Mouse (Mus musculus): Measurements from ENCODE around the gene Nt5dc3. TPM values are rescaled to one million over a fixed set of nuclear protein-coding genes. Genes with fewer than 3 reads are reported as not detected.

The Nt5dc3 gene
- polyA plus RNA-seq, 1 experiment, result 2.3 TPM

- Histone ChIP-seq H3K27ac (ENCODE audit: control insufficient read depth, insufficient read depth, low read depth, low read length, poor library complexity) (no peak overlapping the region), H3K4me3 (replicated peaks; ENCODE audit: control insufficient read depth, low read depth, low read length) (no peak overlapping the region), H3K4me1 (ENCODE audit: control insufficient read depth, insufficient read depth, low read length) (no peaks in the 10 kb centered on the region)
- WGBS, result 83% methylated on average over 19 of the region's 19 CpGs
- no peak for TF ChIP-seq POLR2A (IDR thresholded peaks at IDR 0.05; ENCODE audit: borderline replicate concordance, control insufficient read depth, low read depth, low read length)
- TF ChIP-seq CTCF (IDR thresholded peaks at IDR 0.05; ENCODE audit: control insufficient read depth, insufficient read depth, low read length), result no peak
These were observed 35.7 kb downstream of the Nt5dc3 start for GRCm38 (mm10) chr10:86814292-86815131.

- TF ChIP-seq POLR2A (IDR thresholded peaks at IDR 0.05; ENCODE audit: borderline replicate concordance, control insufficient read depth, low read depth, low read length) (no peak), CTCF (IDR thresholded peaks at IDR 0.05; ENCODE audit: control insufficient read depth, insufficient read depth, low read length) (no peak)
- Histone ChIP-seq H3K4me3 (replicated peaks; ENCODE audit: control insufficient read depth, low read depth, low read length) (no peak overlapping the region), H3K4me1 (ENCODE audit: control insufficient read depth, insufficient read depth, low read length) (no peaks in the 10 kb centered on the region), H3K27ac (ENCODE audit: control insufficient read depth, insufficient read depth, low read depth, low read length, poor library complexity) (no peak overlapping the region)
- 60% methylated on average over 7 of the region's 7 CpGs for WGBS
These were observed 36.3 kb downstream of the Nt5dc3 start for GRCm38 (mm10) chr10:86815133-86815532.

- Histone ChIP-seq H3K4me3 (replicated peaks; ENCODE audit: control insufficient read depth, low read depth, low read length) (no peak overlapping the region), H3K4me1 (ENCODE audit: control insufficient read depth, insufficient read depth, low read length) (no peaks in the 10 kb centered on the region), H3K27ac (ENCODE audit: control insufficient read depth, insufficient read depth, low read depth, low read length, poor library complexity) (no peak overlapping the region)
- WGBS, result 36% methylated on average over 8 of the region's 8 CpGs
- TF ChIP-seq POLR2A (IDR thresholded peaks at IDR 0.05; ENCODE audit: borderline replicate concordance, control insufficient read depth, low read depth, low read length) (no peak), CTCF (IDR thresholded peaks at IDR 0.05; ENCODE audit: control insufficient read depth, insufficient read depth, low read length) (no peak)
These were observed 40.9 kb downstream of the Nt5dc3 start for GRCm38 (mm10) chr10:86819649-86820165.

GRCm38 (mm10) chr10:86821014-86821413, 42.2 kb downstream of the Nt5dc3 start:
- WGBS, result 89% methylated on average over 7 of the region's 7 CpGs
- H3K4me1 ChIP-seq (ENCODE audit: control insufficient read depth, insufficient read depth, low read length), result no peaks in the 10 kb centered on the region
- TF ChIP-seq POLR2A (IDR thresholded peaks at IDR 0.05; ENCODE audit: borderline replicate concordance, control insufficient read depth, low read depth, low read length) (no peak), CTCF (IDR thresholded peaks at IDR 0.05; ENCODE audit: control insufficient read depth, insufficient read depth, low read length) (no peak)
- no peak overlapping the region for H3K4me3 ChIP-seq (replicated peaks; ENCODE audit: control insufficient read depth, low read depth, low read length)
- H3K27ac ChIP-seq (ENCODE audit: control insufficient read depth, insufficient read depth, low read depth, low read length, poor library complexity), result no peak overlapping the region

GRCm38 (mm10) chr10:86824093-86824492, 45.3 kb downstream of the Nt5dc3 start:
- TF ChIP-seq CTCF (IDR thresholded peaks at IDR 0.05; ENCODE audit: control insufficient read depth, insufficient read depth, low read length) (no peak), POLR2A (IDR thresholded peaks at IDR 0.05; ENCODE audit: borderline replicate concordance, control insufficient read depth, low read depth, low read length) (no peak)
- H3K27ac ChIP-seq (ENCODE audit: control insufficient read depth, insufficient read depth, low read depth, low read length, poor library complexity), result no peak overlapping the region
- 90% methylated on average over 6 of the region's 6 CpGs for WGBS
- no peak overlapping the region for H3K4me3 ChIP-seq (replicated peaks; ENCODE audit: control insufficient read depth, low read depth, low read length)
- peaks cover 5% of the 10 kb centered on the region for H3K4me1 ChIP-seq (ENCODE audit: control insufficient read depth, insufficient read depth, low read length)

- WGBS, result 93% methylated on average over 14 of the region's 14 CpGs
- Histone ChIP-seq H3K27ac (ENCODE audit: control insufficient read depth, insufficient read depth, low read depth, low read length, poor library complexity) (no peak overlapping the region), H3K4me3 (replicated peaks; ENCODE audit: control insufficient read depth, low read depth, low read length) (no peak overlapping the region), H3K4me1 (ENCODE audit: control insufficient read depth, insufficient read depth, low read length) (peaks cover 5% of the 10 kb centered on the region)
- TF ChIP-seq POLR2A (IDR thresholded peaks at IDR 0.05; ENCODE audit: borderline replicate concordance, control insufficient read depth, low read depth, low read length) (no peak), CTCF (IDR thresholded peaks at IDR 0.05; ENCODE audit: control insufficient read depth, insufficient read depth, low read length) (no peak)
These were observed 46.1 kb downstream of the Nt5dc3 start for GRCm38 (mm10) chr10:86824871-86825270.

GRCm38 (mm10) chr10:86825871-86826522, 47.2 kb downstream of the Nt5dc3 start:
- TF ChIP-seq POLR2A (IDR thresholded peaks at IDR 0.05; ENCODE audit: borderline replicate concordance, control insufficient read depth, low read depth, low read length) (no peak), CTCF (IDR thresholded peaks at IDR 0.05; ENCODE audit: control insufficient read depth, insufficient read depth, low read length) (no peak)
- WGBS, result 92% methylated on average over 10 of the region's 10 CpGs
- H3K4me1 ChIP-seq (ENCODE audit: control insufficient read depth, insufficient read depth, low read length), result peaks cover 5% of the 10 kb centered on the region
- no peak overlapping the region for H3K27ac ChIP-seq (ENCODE audit: control insufficient read depth, insufficient read depth, low read depth, low read length, poor library complexity)
- H3K4me3 ChIP-seq (replicated peaks; ENCODE audit: control insufficient read depth, low read depth, low read length), result no peak overlapping the region

- peaks cover 5% of the 10 kb centered on the region for H3K4me1 ChIP-seq (ENCODE audit: control insufficient read depth, insufficient read depth, low read length)
- no peak overlapping the region for H3K27ac ChIP-seq (ENCODE audit: control insufficient read depth, insufficient read depth, low read depth, low read length, poor library complexity)
- no peak overlapping the region for H3K4me3 ChIP-seq (replicated peaks; ENCODE audit: control insufficient read depth, low read depth, low read length)
- WGBS, result 52% methylated on average over 3 of the region's 3 CpGs
- TF ChIP-seq CTCF (IDR thresholded peaks at IDR 0.05; ENCODE audit: control insufficient read depth, insufficient read depth, low read length) (no peak), POLR2A (IDR thresholded peaks at IDR 0.05; ENCODE audit: borderline replicate concordance, control insufficient read depth, low read depth, low read length) (no peak)
These were observed 48.1 kb downstream of the Nt5dc3 start for GRCm38 (mm10) chr10:86826929-86827328.
